Mouse (Mus musculus) small intestine, adult 2 months (tissue): ENCODE results near the gene B4galt7. TPM values are rescaled to one million over a fixed set of nuclear protein-coding genes. Genes with fewer than 3 reads are reported as not detected.
A peak's percentile ranks its signal among the peaks of the same experiment; 100 is the strongest.
"Not testable (repeated sequence)": the region's sequence is repeated elsewhere in the genome, so short reads cannot be mapped to it uniquely, and the experiment has no call there.

Experiments
- H3K27ac ChIP-seq: fragments of 200-500 bp; 2 replicates; pipeline ENCODE4 v1.5.1; 2012; ENCODE audit warnings: low read depth, low read length, control low read depth, inconsistent platforms; ENCODE audit not compliant: insufficient read depth
- H3K27me3 ChIP-seq: fragments of 200-500 bp; 2 replicates; pipeline ENCODE4 v1.6.1; 2012; ENCODE audit warnings: mild to moderate bottlenecking, moderate library complexity, low read length, inconsistent platforms; ENCODE audit not compliant: control insufficient read depth, insufficient read depth
- H3K36me3 ChIP-seq: fragments of 200-500 bp; 2 replicates; pipeline ENCODE4 v1.6.1; 2012; ENCODE audit warnings: mild to moderate bottlenecking, low read length, control low read depth, inconsistent platforms; ENCODE audit not compliant: control insufficient read depth, insufficient read depth
- H3K4me1 ChIP-seq: fragments of 200-500 bp; 2 replicates; pipeline ENCODE4 v1.6.1; 2012; ENCODE audit warnings: low read length, inconsistent platforms, mixed read lengths; ENCODE audit not compliant: control insufficient read depth, insufficient read depth, insufficient read length
- H3K4me3 ChIP-seq: fragments of 200-500 bp; 2 replicates; pipeline ENCODE4 v1.5.1; 2012; ENCODE audit warnings: low read depth, mild to moderate bottlenecking, control low read depth, inconsistent platforms, low read length, moderate library complexity
- CTCF ChIP-seq: fragments of 200-500 bp; IDR thresholded peaks from 2 replicates; pipeline ENCODE4 v1.5.1; 2012; ENCODE audit warnings: low read depth, mild to moderate bottlenecking, control low read depth, inconsistent platforms, low read length, moderate library complexity, mixed read lengths; ENCODE audit not compliant: insufficient replicate concordance, insufficient read length; ENCODE audit errors: extremely low read depth
- POLR2A ChIP-seq: fragments of 200-500 bp; IDR thresholded peaks from 2 replicates; pipeline ENCODE4 v1.6.1; 2012; ENCODE audit warnings: low read depth, mild to moderate bottlenecking, control low read depth, inconsistent platforms, low read length, moderate library complexity
- WGBS: fragments of 180-500 bp; shearing (Covaris S2); methylation state at CpG from one replicate; pipeline ENCODE4 v1.1.7; 2018; 5-methylcytosine and 5-hydroxymethylcytosine counted together
- polyA plus RNA-seq: library from polyadenylated mRNA; depleted of rRNA; stranded (reverse); fragments of >200 nt; gene quantifications from 2 replicates; pipeline ENCODE4 v1.2.3, GENCODE M21; 2012; rRNA removed

The B4galt7 gene
- polyA plus RNA-seq, 1 experiment: 16.7 TPM

DNA sequence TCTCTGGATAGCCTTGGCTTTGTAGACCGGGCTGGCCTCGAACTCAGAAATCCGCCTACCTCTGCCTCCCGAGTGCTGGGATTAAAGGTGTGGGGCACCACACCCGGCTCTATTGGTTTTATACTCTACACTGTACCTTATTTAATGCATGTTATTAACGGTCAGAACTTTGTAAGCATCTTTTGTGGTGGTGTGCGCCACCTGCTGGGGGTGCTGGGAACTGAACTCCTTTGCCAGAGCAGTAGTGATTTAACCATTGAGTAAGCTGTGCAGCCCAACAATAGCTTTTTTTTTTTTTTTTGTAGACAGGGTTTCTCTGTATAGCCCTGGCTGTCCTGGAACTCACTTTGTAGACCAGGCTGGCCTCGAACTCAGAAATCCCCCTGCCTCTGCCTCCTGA, 40.8 kb downstream of the B4galt7 start:
- not testable (repeated sequence) for H3K4me3 ChIP-seq, H3K27ac ChIP-seq, H3K4me1 ChIP-seq, H3K27me3 ChIP-seq
- peak; percentile 83; the same call in 1 of the 2 replicates for TF ChIP-seq CTCF
- 23% methylated on average over 8 of the region's 8 CpGs for WGBS
- H3K36me3 ChIP-seq: peaks cover 22% of the 10 kb centered on the region

GRCm38 (mm10) chr13:55644525-55644924, 44.8 kb downstream of the B4galt7 start:
- H3K27me3 ChIP-seq: no peaks in the 10 kb centered on the region
- 95% methylated on average over 2 of the region's 2 CpGs for WGBS
- peaks cover 57% of the 10 kb centered on the region for H3K36me3 ChIP-seq
- no peak overlapping the region for H3K27ac ChIP-seq
- H3K4me3 ChIP-seq: no peak overlapping the region
- no peak for TF ChIP-seq CTCF
- TF ChIP-seq POLR2A: no peak
- H3K4me1 ChIP-seq: no peaks in the 10 kb centered on the region

DNA sequence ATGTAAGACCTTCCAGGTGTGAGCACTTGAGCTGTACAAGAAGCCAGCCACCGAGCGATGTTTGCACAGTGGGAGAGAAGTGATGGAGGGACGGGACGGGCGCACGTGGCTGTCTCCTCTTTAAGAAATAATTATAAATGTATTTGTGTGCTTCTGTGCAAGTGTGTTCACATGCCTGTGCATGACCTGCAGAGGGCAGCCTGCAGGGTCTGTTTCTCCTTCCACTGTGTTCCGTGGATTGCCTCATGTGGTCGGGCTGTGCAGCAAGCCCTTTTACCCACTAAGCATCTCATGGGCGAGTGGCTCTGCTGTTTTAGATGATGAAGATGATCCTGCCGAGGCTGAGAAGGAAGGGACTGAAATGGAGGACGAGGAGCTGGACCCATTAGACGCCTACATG, 50.4 kb downstream of the B4galt7 start:
- H3K36me3 ChIP-seq: peaks cover 88% of the 10 kb centered on the region
- H3K27ac ChIP-seq: no peak overlapping the region
- TF ChIP-seq CTCF (no peak), POLR2A (no peak)
- no peaks in the 10 kb centered on the region for H3K27me3 ChIP-seq
- H3K4me3 ChIP-seq: no peak overlapping the region
- no peaks in the 10 kb centered on the region for H3K4me1 ChIP-seq
- 90% methylated on average over 12 of the region's 12 CpGs for WGBS

DNA sequence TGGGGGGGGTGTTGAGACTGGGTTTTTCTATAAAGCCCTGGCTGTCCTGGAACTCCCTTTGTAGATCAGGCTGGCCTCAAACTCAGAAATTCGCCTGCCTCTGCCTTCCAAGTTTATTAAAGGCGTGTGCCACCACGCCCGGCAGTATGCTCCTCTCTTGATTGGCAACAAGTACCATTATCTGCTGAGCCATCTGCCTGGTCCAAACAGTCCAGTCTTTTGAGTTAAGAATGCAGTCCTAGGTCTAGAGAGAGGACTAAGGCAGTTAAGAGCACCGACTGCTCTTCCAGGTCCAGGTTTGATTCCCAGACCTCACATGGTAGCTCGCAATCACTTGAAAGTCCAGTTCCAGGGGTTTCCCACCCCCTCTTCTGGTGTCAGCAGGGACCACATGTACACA, 51.3 kb downstream of the B4galt7 start:
- Histone ChIP-seq H3K27ac (no peak overlapping the region), H3K4me1 (no peaks in the 10 kb centered on the region), H3K27me3 (no peaks in the 10 kb centered on the region), H3K4me3 (no peak overlapping the region), H3K36me3 (peaks cover 88% of the 10 kb centered on the region)
- TF ChIP-seq CTCF (no peak), POLR2A (no peak)
- WGBS: 85% methylated on average over 6 of the region's 6 CpGs

Other genes with a start within 250 kb of the B4galt7 start
- gene Lman2, start 237.1 kb upstream of the B4galt7 start, polyA plus RNA-seq: 63.0 and 107 TPM in 2 replicates
- gene Rgs14, start 230.2 kb upstream of the B4galt7 start, polyA plus RNA-seq: 5.9 and 14.6 TPM in 2 replicates
- gene Slc34a1, start 201.7 kb upstream of the B4galt7 start, polyA plus RNA-seq: 0.05 and 0.60 TPM in 2 replicates
- not detected in 2 replicates for gene Pfn3, start 184.7 kb upstream of the B4galt7 start, polyA plus RNA-seq
- 0.41 and 0.60 TPM in 2 replicates for gene F12, start 173.1 kb upstream of the B4galt7 start, polyA plus RNA-seq
- 21.1 and 38.4 TPM in 2 replicates for gene Grk6, start 154.8 kb upstream of the B4galt7 start, polyA plus RNA-seq
- 5.9 and 8.2 TPM in 2 replicates for gene Prr7, start 135.6 kb upstream of the B4galt7 start, polyA plus RNA-seq
- 8.9 and 9.8 TPM in 2 replicates for gene Dbn1, start 111.8 kb upstream of the B4galt7 start, polyA plus RNA-seq
- 57.1 and 60.2 TPM in 2 replicates for gene Pdlim7, start 86.2 kb upstream of the B4galt7 start, polyA plus RNA-seq
- 14.1 and 25.7 TPM in 2 replicates for gene Dok3, start 70.6 kb upstream of the B4galt7 start, polyA plus RNA-seq
- 27.3 and 53.6 TPM in 2 replicates for gene Ddx41, start 63.2 kb upstream of the B4galt7 start, polyA plus RNA-seq
- 51.0 and 76.9 TPM in 2 replicates for gene Fam193b, start 28.8 kb upstream of the B4galt7 start, polyA plus RNA-seq
- gene Tmed9, start 26.2 kb upstream of the B4galt7 start, polyA plus RNA-seq: 17.6 and 21.1 TPM in 2 replicates
- 3.8 and 5.7 TPM in 2 replicates for gene Caml, start 23.1 kb downstream of the B4galt7 start, polyA plus RNA-seq
- gene Ddx46, start 35.1 kb downstream of the B4galt7 start, polyA plus RNA-seq: 2.2 and 5.1 TPM in 2 replicates
- gene B230219D22Rik, start 93.2 kb downstream of the B4galt7 start, polyA plus RNA-seq: 4.9 and 7.5 TPM in 2 replicates
- 21.5 and 32.8 TPM in 2 replicates for gene Txndc15, start 114.8 kb downstream of the B4galt7 start, polyA plus RNA-seq
- 5.9 and 20.2 TPM in 2 replicates for gene Pcbd2, start 127.5 kb downstream of the B4galt7 start, polyA plus RNA-seq
- 0.06 TPM in 1 of 2 replicates, not detected in the other for gene Catsper3, start 184.7 kb downstream of the B4galt7 start, polyA plus RNA-seq
- gene Pitx1, start 236.3 kb downstream of the B4galt7 start, polyA plus RNA-seq: 14.6 and 20.3 TPM in 2 replicates